Mouse (Mus musculus): ENCODE data around the gene Sema4d. TPM values are rescaled to one million over a fixed set of nuclear protein-coding genes. Genes with fewer than 3 reads are reported as not detected.
"Not testable (repeated sequence)": the region's sequence is repeated elsewhere in the genome, so short reads cannot be mapped to it uniquely, and the experiment has no call there.

Gene Sema4d
- polyA plus RNA-seq, 1 experiment from 2014 or later, result 17.4 TPM

DNA sequence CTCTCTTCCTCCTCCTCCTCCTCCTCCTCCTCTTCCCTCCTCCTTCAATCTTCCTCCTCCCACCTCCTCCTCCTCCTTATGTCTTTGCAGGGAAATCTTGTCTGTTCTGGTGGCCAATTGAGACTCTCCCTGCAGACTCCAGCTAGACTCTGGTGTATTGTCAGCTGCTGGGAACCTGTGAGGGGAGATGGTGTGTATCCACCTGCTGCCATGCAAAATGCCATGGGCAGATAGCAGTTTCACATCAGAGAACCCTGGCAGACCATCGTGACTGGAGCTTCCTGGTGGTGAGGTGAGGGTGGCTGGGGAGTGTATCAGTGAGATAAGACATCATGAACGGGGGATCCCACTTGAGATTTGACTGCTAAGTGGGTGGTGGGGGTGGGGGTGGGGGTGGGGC lies 41.0 kb upstream of the Sema4d start:
- H3K9ac ChIP-seq (replicated peaks; ENCODE audit: low read depth, low read length), result no peak overlapping the region
- no peak overlapping the region for H3K4me2 ChIP-seq (ENCODE audit: low read depth, low read length)
- H3K27me3 ChIP-seq (ENCODE audit: control insufficient read depth, insufficient read depth, low read length), result no peaks in the 10 kb centered on the region; the same call in 1 of the 2 replicates
- H3K9me3 ChIP-seq (ENCODE audit: control insufficient read depth, low read length), result no peaks in the 10 kb centered on the region
- no peak overlapping the region for H3K27ac ChIP-seq (ENCODE audit: low read depth, low read length)
- H3K4me3 ChIP-seq (ENCODE audit: low read depth, low read length), result no peak overlapping the region
- no peak for ATAC-seq (ENCODE audit: low read depth)
- H3K36me3 ChIP-seq (ENCODE audit: control insufficient read depth, insufficient read depth, low read length), result no peaks in the 10 kb centered on the region
- WGBS, result 65% methylated on average over 2 of the region's 2 CpGs
- no peaks in the 10 kb centered on the region for H3K4me1 ChIP-seq (ENCODE audit: control insufficient read depth, insufficient read depth, low read length)

DNA sequence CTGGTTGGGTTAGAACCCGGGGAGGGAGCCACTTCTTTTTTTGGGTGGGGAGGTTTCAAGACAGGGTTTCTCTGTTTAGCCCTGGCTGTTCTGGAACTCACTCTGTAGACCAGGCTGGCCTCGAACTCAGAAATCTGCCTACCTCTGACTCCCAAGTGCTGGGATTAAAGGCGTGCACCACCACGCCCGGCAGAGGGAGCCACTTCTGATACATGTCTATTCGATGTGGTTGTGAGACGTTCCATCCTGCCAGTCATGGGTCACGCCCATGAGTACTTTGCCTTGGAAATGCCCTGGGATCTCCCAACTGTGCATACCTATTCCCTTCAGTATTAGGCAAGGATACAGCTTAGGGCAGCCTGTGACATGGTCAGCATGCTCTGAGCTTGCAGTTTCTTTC lies 40.5 kb upstream of the Sema4d start:
- ATAC-seq (ENCODE audit: low read depth); H3K27me3 ChIP-seq (ENCODE audit: control insufficient read depth, insufficient read depth, low read length); H3K27ac ChIP-seq (ENCODE audit: low read depth, low read length); H3K9ac ChIP-seq (replicated peaks; ENCODE audit: low read depth, low read length); H3K36me3 ChIP-seq (ENCODE audit: control insufficient read depth, insufficient read depth, low read length); H3K9me3 ChIP-seq (ENCODE audit: control insufficient read depth, low read length); H3K4me1 ChIP-seq (ENCODE audit: control insufficient read depth, insufficient read depth, low read length); H3K4me2 ChIP-seq (ENCODE audit: low read depth, low read length); H3K4me3 ChIP-seq (ENCODE audit: low read depth, low read length): not testable (repeated sequence)
- WGBS, result 62% methylated on average over 8 of the region's 8 CpGs

DNA sequence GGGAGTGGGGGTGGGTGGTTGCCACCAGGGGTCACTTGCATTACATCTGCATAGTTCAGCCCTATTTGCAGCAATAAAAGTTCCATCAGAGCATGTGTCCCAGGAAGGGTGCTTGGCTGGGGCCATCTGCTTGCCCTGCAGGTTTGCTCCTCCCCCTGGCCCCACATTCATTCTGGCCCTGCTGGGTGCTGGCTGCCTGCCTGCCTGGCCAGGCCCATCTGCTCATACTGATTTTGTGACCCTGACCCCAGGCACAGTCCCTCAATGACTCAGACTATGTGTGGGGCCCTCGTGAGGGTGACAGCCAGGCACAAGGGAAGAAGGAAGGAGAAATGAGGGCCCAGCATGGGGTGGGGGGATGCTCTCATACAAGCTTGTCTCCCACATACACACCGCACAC lies 40.1 kb upstream of the Sema4d start:
- Histone ChIP-seq H3K36me3 (ENCODE audit: control insufficient read depth, insufficient read depth, low read length) (no peaks in the 10 kb centered on the region), H3K27me3 (ENCODE audit: control insufficient read depth, insufficient read depth, low read length) (no peaks in the 10 kb centered on the region; the same call in 1 of the 2 replicates), H3K4me1 (ENCODE audit: control insufficient read depth, insufficient read depth, low read length) (no peaks in the 10 kb centered on the region), H3K9me3 (ENCODE audit: control insufficient read depth, low read length) (no peaks in the 10 kb centered on the region), H3K27ac (ENCODE audit: low read depth, low read length) (no peak overlapping the region), H3K9ac (replicated peaks; ENCODE audit: low read depth, low read length) (no peak overlapping the region), H3K4me2 (ENCODE audit: low read depth, low read length) (no peak overlapping the region), H3K4me3 (ENCODE audit: low read depth, low read length) (no peak overlapping the region)
- WGBS, result 36% methylated on average over 2 of the region's 2 CpGs
- ATAC-seq (ENCODE audit: low read depth), result peak; percentile 38; the same call in 1 of the 2 replicates

DNA sequence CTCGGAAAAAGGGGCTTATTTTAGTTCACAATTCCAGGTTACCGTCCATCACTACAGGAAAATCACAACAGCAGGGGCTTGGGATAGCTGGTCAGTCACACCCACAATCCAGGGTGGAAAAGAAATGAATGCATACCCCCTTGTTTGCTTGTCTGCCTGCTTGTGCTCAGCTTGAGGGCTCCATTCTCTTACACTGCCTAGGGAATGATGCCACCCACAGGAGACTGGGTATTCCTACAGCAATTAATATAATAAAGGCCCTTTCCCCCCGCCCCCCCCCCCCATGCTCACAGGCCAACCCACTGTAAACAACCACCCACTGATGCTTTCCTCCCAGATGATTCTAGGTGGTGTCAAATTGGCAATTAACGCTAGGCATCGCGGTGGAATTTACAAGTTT lies 38.9 kb upstream of the Sema4d start:
- no peaks in the 10 kb centered on the region for H3K9me3 ChIP-seq (ENCODE audit: control insufficient read depth, low read length)
- H3K4me2 ChIP-seq (ENCODE audit: low read depth, low read length), result no peak overlapping the region
- 87% methylated on average over 6 of the region's 6 CpGs for WGBS
- no peak for ATAC-seq (ENCODE audit: low read depth)
- H3K4me3 ChIP-seq (ENCODE audit: low read depth, low read length), result no peak overlapping the region
- no peaks in the 10 kb centered on the region for H3K27me3 ChIP-seq (ENCODE audit: control insufficient read depth, insufficient read depth, low read length)
- no peak overlapping the region for H3K9ac ChIP-seq (replicated peaks; ENCODE audit: low read depth, low read length)
- H3K36me3 ChIP-seq (ENCODE audit: control insufficient read depth, insufficient read depth, low read length), result no peaks in the 10 kb centered on the region
- no peak overlapping the region for H3K27ac ChIP-seq (ENCODE audit: low read depth, low read length)
- no peaks in the 10 kb centered on the region for H3K4me1 ChIP-seq (ENCODE audit: control insufficient read depth, insufficient read depth, low read length)

DNA sequence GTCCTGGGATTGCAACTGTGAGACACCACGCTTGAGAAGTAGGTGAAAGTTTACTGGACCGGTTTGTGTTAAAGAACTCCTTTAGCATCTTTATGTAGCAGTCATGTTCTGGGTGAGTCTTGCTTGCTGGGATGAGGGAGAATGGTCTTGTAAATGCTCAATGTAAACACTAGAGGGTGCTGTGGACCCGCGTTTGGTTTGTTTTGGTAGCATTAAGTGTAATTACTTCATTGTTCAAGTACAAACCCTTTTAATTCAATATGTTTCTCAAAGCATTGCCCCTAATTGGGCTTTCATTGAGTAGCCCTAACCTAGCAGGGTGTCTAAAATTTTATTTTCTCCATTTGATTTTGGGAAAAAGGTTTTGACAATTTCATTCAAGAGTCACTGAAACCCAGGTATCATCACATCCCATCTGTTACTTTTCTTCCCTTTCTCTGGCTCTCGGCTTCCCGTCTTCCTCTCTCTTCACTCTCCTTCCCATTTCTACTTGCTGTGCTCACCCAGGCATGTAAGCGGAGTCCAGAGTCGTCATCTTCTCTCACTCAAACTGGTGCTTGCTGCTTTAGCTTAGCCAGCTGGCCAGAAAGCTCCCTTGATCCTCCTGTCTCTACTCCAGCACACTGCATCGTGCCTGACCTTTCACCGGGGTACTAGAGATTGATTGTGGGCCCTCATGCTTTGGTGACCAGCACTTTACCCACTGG lies 37.4 kb upstream of the Sema4d start:
- ATAC-seq (ENCODE audit: low read depth), result no peak
- H3K27me3 ChIP-seq (ENCODE audit: control insufficient read depth, insufficient read depth, low read length), result no peaks in the 10 kb centered on the region

DNA sequence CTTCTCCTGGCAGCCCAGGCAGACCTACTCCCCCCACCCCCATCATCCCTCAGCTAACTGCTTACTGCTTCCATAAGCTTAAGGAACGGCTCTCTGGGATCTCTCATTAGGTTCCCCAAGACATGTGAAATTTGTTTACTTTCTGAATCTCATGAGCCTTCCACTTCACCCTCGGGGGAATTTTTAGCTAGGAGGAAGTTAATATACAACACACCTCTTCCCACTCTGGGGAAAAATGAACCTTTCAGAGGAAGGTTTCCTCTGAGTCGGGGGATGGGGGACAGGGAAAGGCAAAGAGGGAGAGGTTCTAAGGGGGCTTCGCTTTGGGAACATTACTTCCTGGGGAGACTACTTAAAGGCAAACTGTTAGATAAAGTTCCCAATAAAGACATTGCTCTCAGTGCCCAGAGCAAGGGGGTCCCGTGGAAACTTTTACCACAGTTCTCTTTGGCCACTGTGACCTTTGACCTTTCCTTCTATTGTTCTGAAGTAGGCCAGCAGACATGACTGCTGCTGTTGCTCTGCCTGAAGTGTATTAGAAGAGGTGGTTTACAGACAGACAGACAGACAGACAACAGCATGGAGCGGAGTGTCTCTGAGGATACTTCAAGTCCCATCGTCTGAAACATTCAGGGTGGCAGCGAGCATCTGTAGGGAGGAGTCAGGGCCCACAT lies 30.4 kb upstream of the Sema4d start:
- no peaks in the 10 kb centered on the region for H3K4me1 ChIP-seq (ENCODE audit: control insufficient read depth, insufficient read depth, low read length)
- no peak for ATAC-seq (ENCODE audit: low read depth)
- H3K9ac ChIP-seq (replicated peaks; ENCODE audit: low read depth, low read length), result no peak overlapping the region
- no peaks in the 10 kb centered on the region for H3K36me3 ChIP-seq (ENCODE audit: control insufficient read depth, insufficient read depth, low read length)
- no peak overlapping the region for H3K4me2 ChIP-seq (ENCODE audit: low read depth, low read length)
- no peaks in the 10 kb centered on the region for H3K9me3 ChIP-seq (ENCODE audit: control insufficient read depth, low read length)
- 17% methylated on average over 8 of the region's 8 CpGs for WGBS
- no peaks in the 10 kb centered on the region for H3K27me3 ChIP-seq (ENCODE audit: control insufficient read depth, insufficient read depth, low read length)
- H3K27ac ChIP-seq (ENCODE audit: low read depth, low read length), result no peak overlapping the region
- no peak overlapping the region for H3K4me3 ChIP-seq (ENCODE audit: low read depth, low read length)

More for the DNA sequence above, 37.4 kb upstream of the Sema4d start:
- no peaks in the 10 kb centered on the region for H3K9me3 ChIP-seq (ENCODE audit: control insufficient read depth, low read length)
- WGBS, result 32% methylated on average over 10 of the region's 10 CpGs
- H3K4me3 ChIP-seq (ENCODE audit: low read depth, low read length), result no peak overlapping the region
- no peak overlapping the region for H3K4me2 ChIP-seq (ENCODE audit: low read depth, low read length)
- no peak overlapping the region for H3K9ac ChIP-seq (replicated peaks; ENCODE audit: low read depth, low read length)
- no peaks in the 10 kb centered on the region for H3K4me1 ChIP-seq (ENCODE audit: control insufficient read depth, insufficient read depth, low read length)
- H3K36me3 ChIP-seq (ENCODE audit: control insufficient read depth, insufficient read depth, low read length), result no peaks in the 10 kb centered on the region
- H3K27ac ChIP-seq (ENCODE audit: low read depth, low read length), result no peak overlapping the region

DNA sequence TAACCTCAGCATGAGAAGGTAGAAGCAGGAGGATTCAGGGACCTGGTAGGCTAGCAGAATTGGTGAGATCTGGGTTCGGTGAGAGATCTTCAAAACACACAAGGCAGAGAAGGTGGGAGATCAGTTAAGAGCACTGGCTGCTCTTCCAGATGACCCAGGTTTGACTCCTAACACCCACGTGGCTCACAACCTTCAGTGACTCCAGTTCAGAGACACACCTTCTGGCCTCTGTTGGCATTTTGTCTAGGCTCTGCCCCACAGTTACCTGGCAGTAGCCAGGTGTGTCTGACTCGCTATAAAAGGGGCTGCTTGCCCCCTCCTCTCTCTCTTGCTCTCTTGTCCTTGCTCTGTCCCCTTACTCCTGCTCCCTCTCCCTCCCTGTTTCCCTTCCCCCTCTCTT lies 28.4 kb upstream of the Sema4d start:
- WGBS, result 64% methylated on average over 3 of the region's 3 CpGs
- Histone ChIP-seq H3K36me3 (ENCODE audit: control insufficient read depth, insufficient read depth, low read length) (no peaks in the 10 kb centered on the region), H3K4me3 (ENCODE audit: low read depth, low read length) (no peak overlapping the region), H3K9me3 (ENCODE audit: control insufficient read depth, low read length) (no peaks in the 10 kb centered on the region), H3K4me2 (ENCODE audit: low read depth, low read length) (no peak overlapping the region), H3K9ac (replicated peaks; ENCODE audit: low read depth, low read length) (no peak overlapping the region), H3K27ac (ENCODE audit: low read depth, low read length) (no peak overlapping the region), H3K4me1 (ENCODE audit: control insufficient read depth, insufficient read depth, low read length) (no peaks in the 10 kb centered on the region), H3K27me3 (ENCODE audit: control insufficient read depth, insufficient read depth, low read length) (no peaks in the 10 kb centered on the region)
- ATAC-seq (ENCODE audit: low read depth), result no peak

DNA sequence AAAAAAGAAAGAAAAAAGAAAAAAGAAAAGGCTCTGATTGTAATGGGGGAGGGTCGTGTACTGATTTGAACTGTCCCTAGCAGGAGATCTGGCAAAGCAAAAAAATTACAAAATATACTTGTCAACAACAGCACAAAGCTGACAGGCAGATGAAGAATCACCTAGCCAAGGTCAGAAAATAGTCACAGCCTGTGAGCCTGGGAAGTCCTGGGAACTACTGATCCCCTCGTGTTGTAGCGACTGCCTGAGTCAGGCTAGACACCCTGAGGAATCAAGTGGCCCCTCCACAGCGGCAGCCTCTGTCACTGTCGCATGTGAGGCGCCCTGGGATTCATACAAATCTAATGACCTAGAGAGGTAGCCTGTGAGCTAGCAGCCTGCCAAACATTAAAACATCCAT lies 25.8 kb upstream of the Sema4d start:
- WGBS, result 74% methylated on average over 6 of the region's 6 CpGs
- Histone ChIP-seq H3K4me3 (ENCODE audit: low read depth, low read length) (no peak overlapping the region), H3K27me3 (ENCODE audit: control insufficient read depth, insufficient read depth, low read length) (no peaks in the 10 kb centered on the region), H3K4me1 (ENCODE audit: control insufficient read depth, insufficient read depth, low read length) (no peaks in the 10 kb centered on the region), H3K4me2 (ENCODE audit: low read depth, low read length) (no peak overlapping the region), H3K9me3 (ENCODE audit: control insufficient read depth, low read length) (no peaks in the 10 kb centered on the region), H3K27ac (ENCODE audit: low read depth, low read length) (no peak overlapping the region), H3K36me3 (ENCODE audit: control insufficient read depth, insufficient read depth, low read length) (no peaks in the 10 kb centered on the region), H3K9ac (replicated peaks; ENCODE audit: low read depth, low read length) (no peak overlapping the region)
- ATAC-seq (ENCODE audit: low read depth), result no peak

DNA sequence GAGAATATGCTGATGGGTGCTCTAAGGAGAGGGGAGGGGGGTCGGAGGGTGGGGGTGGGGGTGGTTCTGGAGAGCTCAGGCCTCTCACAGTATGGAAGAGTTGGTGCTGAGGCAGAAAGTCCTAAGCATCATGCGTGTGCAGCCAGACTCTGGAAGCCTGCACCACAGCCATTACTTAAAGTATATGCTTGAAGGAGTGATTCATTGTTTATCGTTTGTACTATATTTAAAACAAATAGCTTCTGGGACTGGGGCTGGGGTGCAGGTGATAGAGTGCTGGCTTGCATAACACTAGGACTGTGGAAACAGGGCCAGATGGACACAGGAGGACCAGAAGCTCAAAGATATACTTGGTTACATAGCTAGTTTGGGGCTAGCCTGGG lies 25.4 kb upstream of the Sema4d start:
- WGBS, result 71% methylated on average over 3 of the region's 3 CpGs
- ATAC-seq (ENCODE audit: low read depth), result no peak
- Histone ChIP-seq H3K36me3 (ENCODE audit: control insufficient read depth, insufficient read depth, low read length) (no peaks in the 10 kb centered on the region), H3K27me3 (ENCODE audit: control insufficient read depth, insufficient read depth, low read length) (no peaks in the 10 kb centered on the region), H3K4me3 (ENCODE audit: low read depth, low read length) (no peak overlapping the region), H3K9me3 (ENCODE audit: control insufficient read depth, low read length) (no peaks in the 10 kb centered on the region), H3K27ac (ENCODE audit: low read depth, low read length) (no peak overlapping the region), H3K4me1 (ENCODE audit: control insufficient read depth, insufficient read depth, low read length) (no peaks in the 10 kb centered on the region; the same call in 1 of the 2 replicates), H3K9ac (replicated peaks; ENCODE audit: low read depth, low read length) (no peak overlapping the region), H3K4me2 (ENCODE audit: low read depth, low read length) (no peak overlapping the region)

All from neural tube, embryonic 14.5 days (tissue).